8 mouse cellular contexts compared by ENCODE assay signal in the genomic region with DNA sequence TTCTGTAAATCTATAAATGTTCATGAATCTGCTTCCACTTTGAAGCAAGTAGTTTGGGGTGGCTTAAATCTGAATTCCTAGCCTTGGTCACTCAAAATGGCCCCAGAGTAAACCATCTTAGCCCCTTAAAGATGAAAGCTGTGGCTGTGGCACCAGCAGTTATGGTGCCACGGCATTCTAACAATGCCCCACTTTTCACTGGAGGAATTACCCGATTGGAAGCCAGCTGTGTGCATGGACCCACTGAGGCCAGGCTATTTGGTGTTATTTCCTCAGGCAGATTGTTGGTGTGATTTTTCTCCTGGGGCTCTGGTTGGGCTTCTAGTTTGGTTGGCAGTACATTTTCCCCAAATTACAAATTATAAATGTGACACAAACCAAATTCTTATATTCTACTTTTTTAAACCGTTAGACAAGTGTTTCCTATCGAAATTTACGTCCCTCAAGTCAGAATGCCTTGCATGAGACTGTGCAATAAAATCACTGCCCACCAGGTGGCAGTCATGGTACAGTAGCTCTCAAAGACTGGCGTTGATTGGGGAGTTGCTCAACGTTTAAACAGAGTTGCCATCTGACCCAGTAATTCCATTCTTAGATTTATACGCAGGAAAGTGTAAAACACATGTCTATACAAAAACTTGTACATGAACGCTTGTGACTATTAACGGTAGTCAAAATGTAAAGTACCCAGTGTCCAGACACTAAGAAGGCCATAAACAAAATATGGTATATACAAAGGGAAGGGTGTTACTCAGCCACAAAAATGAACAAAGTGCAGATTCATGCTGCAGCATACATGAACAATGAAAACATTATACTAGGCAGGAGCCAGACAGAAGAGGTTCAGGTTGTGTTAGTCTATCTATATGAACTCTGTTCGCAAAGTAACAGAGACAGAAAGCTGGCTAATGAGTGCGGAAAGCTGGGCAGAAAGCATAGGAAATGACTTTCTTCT. TPM values are rescaled to one million over a fixed set of nuclear protein-coding genes. Genes with fewer than 3 reads are reported as not detected.
DNase-seq lines count a peak whose midpoint lies in the region; ATAC-seq lines count a peak whose summit lies in the region.

No protein-coding gene starts in this region.

- H3K4me2 ChIP-seq in limb, embryonic 13.5 days (replicated peaks): no peak overlapping the region

- H3K9ac ChIP-seq in limb, embryonic 13.5 days: no peak overlapping the region

- H3K36me3 ChIP-seq in limb, embryonic 13.5 days: no peaks in the 10 kb centered on the region

- no peak overlapping the region for H3K27ac ChIP-seq in limb, embryonic 13.5 days

- peak; percentile 84 for ATAC-seq in activated CD4-positive, CD25-positive, alpha-beta regulatory T cell, adult 4 months
- peak; percentile 94 for ATAC-seq in common myeloid progenitor, adult 5-6 weeks (replicated peaks; ENCODE audit: low read depth, poor library complexity, severe bottlenecking)
- ATAC-seq in limb, embryonic 13.5 days (ENCODE audit: low FRiP score, low read depth): peak; percentile 76; the same call in 1 of the 2 replicates

- DNase-seq in 3134 (ENCODE audit: extremely low read depth, insufficient read length, low spot score): peak; percentile 32
- DNase-seq in gastrocnemius, adult 8-10 months (ENCODE audit: low spot score in 2 of 2): peak; percentile 68 to 74
- DNase-seq in kidney, adult 9 months: peak; percentile 85
- DNase-seq in monocyte, adult 2 months (ENCODE audit: low read depth in 1 of 2, low spot score in 2 of 2): peak; percentile 13 to 71
- peak; percentile 84 to 92 for DNase-seq in spleen, postnatal 10 days (ENCODE audit: low spot score in 2 of 2)

- H3K4me1 ChIP-seq in limb, embryonic 13.5 days: peaks cover 6% of the 10 kb centered on the region; the same call in 1 of the 2 replicates

- no peaks in the 10 kb centered on the region for H3K27me3 ChIP-seq in limb, embryonic 13.5 days

- H3K9me3 ChIP-seq in limb, embryonic 13.5 days: peaks cover 8% of the 10 kb centered on the region

- no peak overlapping the region for H3K4me3 ChIP-seq in limb, embryonic 13.5 days

- WGBS in limb, embryonic 13.5 days: 25% methylated on average over 12 of the region's 12 CpGs

RNA-seq across cellular contexts. Expression of gene Asns, which starts 40.0 kb away (rescaled TPM):
- polyA plus RNA-seq in activated CD4-positive, CD25-positive, alpha-beta regulatory T cell, adult 4 months (2017; shearing (Covaris generic)): 10 to 100 TPM; 16.5 to 34.2 TPM
- total RNA-seq in common myeloid progenitor, adult 5-6 weeks (2017): 62.3 and 69.7 TPM in 2 replicates
- 1 to 10 TPM; 1.2 to 2.5 (median 2.0) TPM for total RNA-seq in gastrocnemius, adult 8-10 months (2022)
- 67.8 and 74.2 TPM in 2 replicates for polyA plus RNA-seq in limb, embryonic 13.5 days (2015; fragmentation: Nextera tagmentation; extraction: Ambion mirVana)

Comparison
In these comparisons a context has a peak if more than half of its experiments do, and no peak if none do; other contexts are left out.
1. DNase-seq: peak in every context shown above with its lines; median percentile 88 in spleen, postnatal 10 days; 85 in kidney, adult 9 months; 71 in gastrocnemius, adult 8-10 months; 42 in monocyte, adult 2 months; 32 in 3134.
2. RNA of gene Asns, which starts 40.0 kb away (total RNA-seq): 62.3 to 69.7 TPM in common myeloid progenitor, adult 5-6 weeks; 1.2 to 2.5 TPM in gastrocnemius, adult 8-10 months; every median in the first group is over 10 times any median in the second.
3. Peak in every context shown above with its lines, with median percentiles within 50 percentile points of each other: ATAC-seq.